Mouse (Mus musculus) urinary bladder, postnatal 14 days (tissue): ENCODE data around the gene Tcf7l1.

Source experiments
- DNase-seq: peaks from one replicate; pipeline ENCODE4 v3.0.0; 2021; ENCODE audit warnings: low spot score

Tcf7l1 gene

DNA sequence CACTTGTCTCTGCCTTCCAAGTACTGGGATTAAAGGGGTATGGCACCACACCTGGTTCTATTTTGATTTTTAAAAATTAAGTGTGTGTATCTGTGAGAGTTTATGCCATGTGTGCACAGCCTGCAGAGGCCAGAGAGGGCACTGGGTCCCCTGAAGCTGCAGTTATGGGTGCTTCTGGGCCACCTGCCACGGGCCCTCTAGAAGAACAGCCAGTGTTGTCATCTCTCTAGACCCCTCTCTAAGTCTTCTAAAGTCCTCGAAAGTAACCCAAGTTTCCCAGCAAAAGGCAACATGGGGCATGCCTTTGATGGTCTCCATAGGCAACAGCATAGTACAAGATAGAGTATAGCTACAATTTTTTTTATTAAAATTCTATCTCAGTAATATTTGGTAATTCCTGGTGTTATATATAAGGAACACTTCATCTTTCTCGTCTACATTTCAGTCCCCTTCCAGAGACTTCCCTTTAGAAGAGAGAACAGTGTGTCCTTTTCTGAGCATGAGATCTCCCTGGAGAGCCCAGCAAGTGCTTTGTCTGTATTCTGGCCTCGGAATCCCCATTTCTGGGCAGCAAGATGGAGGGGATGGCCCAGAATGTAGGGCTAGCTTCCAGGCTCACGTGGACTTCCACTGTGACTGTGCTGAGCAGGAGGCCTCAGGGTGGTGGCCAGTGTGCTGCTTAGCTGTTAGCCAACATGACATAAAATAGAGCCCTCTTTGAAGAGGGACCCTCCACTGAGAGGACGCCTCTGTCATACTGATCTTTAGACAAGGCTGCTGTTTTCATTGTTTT lies 195.8 kb downstream of the Tcf7l1 start:
- no peak for DNase-seq

DNA sequence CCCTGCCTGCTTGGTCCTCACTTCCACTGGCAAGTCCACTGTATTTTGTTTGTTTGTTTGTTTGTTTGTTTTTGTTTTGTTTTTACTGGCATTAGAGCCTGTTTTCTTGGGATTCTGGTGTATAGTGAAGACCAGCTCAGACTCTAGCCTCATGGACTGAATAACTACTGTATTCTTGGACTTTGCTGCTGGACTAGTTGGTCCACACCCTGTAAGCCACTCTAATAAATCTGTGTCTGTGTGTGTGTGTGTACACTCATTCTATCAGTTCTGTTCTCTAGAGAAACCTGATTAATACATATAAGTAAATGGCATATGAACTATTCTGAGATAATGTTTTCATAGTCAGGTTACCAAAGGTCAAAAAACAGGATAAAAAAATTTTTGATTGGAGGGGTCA lies 198.9 kb downstream of the Tcf7l1 start:
- DNase-seq = no peak

DNA sequence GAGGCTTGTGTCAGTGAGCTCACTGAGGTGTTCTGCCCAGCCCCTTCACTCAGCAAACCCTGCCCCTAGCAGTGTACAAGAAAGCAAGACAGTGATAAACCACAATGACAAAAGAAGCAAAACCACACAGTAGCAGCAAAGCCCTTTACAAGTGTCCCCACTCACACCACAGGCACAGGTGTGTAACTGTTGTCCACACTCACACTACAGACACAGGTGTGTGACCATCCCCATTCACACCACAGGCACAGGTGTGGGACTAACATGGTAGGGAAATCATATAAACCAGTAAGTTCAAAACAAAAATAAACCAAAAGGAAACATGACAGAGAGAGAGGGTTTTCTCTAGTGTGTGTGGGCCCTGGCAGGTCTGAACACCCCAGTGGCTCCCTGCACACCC lies 200.7 kb downstream of the Tcf7l1 start:
- no peak for DNase-seq

DNA sequence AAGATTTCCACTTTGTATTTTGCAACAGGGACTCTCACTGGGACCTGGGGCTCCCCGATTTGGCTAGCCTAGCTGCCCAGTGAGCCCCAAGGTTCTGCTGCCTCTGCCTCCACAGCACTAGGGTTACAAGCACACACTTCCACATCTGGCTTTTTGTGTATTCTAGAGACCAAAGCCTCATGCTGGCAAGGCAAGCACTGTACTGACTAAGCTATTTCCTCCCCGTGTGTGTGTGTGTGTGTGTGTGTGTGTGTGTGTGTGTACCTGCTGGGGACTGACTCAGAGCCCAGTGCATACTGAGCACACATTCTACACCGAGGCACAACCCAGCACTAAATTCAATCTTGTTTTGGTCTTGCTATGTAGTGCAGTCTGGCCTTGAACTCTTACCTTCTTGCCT lies 202.4 kb downstream of the Tcf7l1 start:
- no peak for DNase-seq

DNA sequence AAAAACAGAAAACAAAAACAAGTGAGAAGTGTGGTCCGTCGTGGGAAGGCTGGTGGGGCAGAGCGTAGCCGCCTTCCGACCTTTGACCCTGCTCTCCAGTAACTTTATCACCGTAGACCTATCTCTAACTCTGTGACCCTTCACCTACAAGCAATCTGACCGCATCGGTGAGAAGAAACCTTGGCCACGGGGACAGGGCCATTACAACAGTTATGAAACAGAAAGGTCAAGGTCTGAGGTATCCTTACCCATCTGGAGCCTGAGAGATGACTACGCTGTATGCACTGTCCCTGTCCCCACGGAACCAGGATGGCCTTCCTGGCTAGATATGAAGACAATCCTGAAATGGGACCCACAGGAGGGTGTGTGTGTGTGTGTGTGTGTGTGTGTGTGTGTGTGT lies 204.9 kb downstream of the Tcf7l1 start:
- no peak for DNase-seq

DNA sequence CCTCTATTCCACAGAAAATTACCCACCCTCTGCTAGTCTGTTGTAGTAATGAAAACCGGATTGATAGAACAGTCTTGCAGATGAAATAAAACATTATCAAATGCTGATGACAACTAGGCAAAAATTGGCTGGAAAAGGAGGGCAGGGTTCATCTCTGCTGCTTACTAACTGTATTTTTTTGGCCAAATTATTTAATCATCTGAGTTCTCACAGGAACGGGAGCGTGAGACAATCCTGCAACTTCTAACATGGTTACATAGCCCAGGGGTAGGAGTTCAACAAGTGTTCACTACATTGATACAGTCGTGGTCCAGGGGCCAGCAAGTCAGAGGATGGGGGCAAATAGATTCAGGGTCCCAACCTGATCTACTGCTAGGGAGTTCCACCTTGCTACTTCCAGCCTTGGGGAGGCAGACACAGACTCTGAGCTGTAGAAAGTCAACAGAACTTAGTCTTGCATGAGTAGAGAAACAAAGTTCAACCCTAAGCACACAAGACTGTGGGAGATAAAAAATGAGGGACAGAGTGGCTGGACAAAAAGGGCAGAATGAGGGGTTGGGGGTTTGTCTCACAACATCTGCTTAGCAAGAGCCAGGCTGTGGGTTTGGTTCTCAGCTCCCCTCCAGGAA lies 205.7 kb downstream of the Tcf7l1 start:
- no peak for DNase-seq

DNA sequence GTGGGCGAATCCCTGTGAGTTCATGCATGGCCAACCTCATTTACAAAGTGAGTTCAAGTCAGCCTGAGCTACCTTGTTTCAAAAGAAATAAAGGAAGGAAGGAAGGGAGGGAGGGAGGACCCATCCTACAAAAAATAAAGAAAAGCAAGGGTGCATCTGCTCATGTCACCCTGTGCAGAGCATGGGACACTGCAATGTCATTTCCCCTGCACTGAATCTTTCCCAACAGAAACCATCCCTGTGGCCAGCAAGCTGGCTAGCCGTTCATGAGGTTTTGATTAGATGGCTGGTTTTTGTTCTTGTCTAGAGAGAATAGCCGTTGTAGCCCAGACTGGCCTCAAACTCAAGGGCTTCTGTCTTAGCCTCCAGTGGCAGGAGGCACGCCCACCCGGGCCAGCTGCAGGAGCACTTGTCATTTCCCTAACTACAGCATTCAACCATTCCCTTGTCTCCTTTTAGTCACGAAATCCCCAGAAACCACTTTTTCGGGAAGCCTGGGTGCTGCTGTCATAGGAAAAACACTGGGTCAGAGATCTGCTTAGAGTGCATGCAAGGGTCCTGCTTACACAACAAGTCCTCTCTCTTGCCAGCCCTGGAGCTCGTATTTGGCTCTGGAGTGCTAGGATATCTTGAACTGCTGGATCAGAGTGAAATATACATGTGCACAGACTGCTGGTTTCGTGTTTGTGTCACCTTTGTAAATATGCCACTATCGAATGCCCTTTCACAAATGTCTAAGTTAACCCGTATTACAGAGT lies 207.2 kb downstream of the Tcf7l1 start:
- DNase-seq = no peak
